In genomic region chr10:75325821-75326220, GRCm38 (mm10) we compare ENCODE assay signal across 16 mouse cellular contexts.
"Had no signal": no experiment of that assay in that cellular context is flagged by ENCODE, and none has a peak within 500 bp of the region (broad histone marks: within the 10 kb centered on the region; RNA-seq: fewer than 3 reads in every experiment).

No protein-coding gene starts in this region.

- ATAC-seq: hindbrain, embryonic 16.5 days; intestine, embryonic 15.5 days; intestine, postnatal 0 days had no signal

- DNase-seq: gastrocnemius, postnatal 14 days; liver, embryonic 13.5 days had no signal

- H3K4me1 ChIP-seq: intestine, embryonic 15.5 days; limb, embryonic 12.5 days had no signal

- H3K4me2 ChIP-seq: heart, embryonic 12.5 days; hindbrain, embryonic 12.5 days; hindbrain, embryonic 14.5 days; intestine, embryonic 15.5 days; limb, embryonic 12.5 days; liver, embryonic 11.5 days; liver, embryonic 13.5 days; liver, embryonic 15.5 days had no signal

- H3K36me3 ChIP-seq: heart, embryonic 10.5 days; heart, embryonic 12.5 days; hindbrain, embryonic 10.5 days; hindbrain, embryonic 12.5 days; intestine, embryonic 15.5 days; limb, embryonic 10.5 days; limb, embryonic 12.5 days; liver, embryonic 15.5 days had no signal

- H3K27ac ChIP-seq: hindbrain, embryonic 10.5 days; hindbrain, embryonic 12.5 days; hindbrain, embryonic 14.5 days; intestine, embryonic 15.5 days; layer of hippocampus, adult 2 months; left cerebral cortex, adult 2 months; limb, embryonic 10.5 days; limb, embryonic 12.5 days; liver, embryonic 13.5 days; liver, embryonic 15.5 days had no signal

- H3K9me3 ChIP-seq: heart, embryonic 10.5 days; heart, embryonic 12.5 days; hindbrain, embryonic 10.5 days; hindbrain, embryonic 12.5 days; intestine, embryonic 15.5 days; limb, embryonic 10.5 days; limb, embryonic 12.5 days; liver, embryonic 13.5 days; liver, embryonic 15.5 days had no signal

- H3K4me3 ChIP-seq: heart, embryonic 10.5 days; heart, embryonic 12.5 days; hindbrain, embryonic 10.5 days; hindbrain, embryonic 12.5 days; intestine, embryonic 15.5 days; layer of hippocampus, adult 2 months; left cerebral cortex, adult 2 months; limb, embryonic 10.5 days; limb, embryonic 12.5 days; liver, embryonic 13.5 days; liver, embryonic 15.5 days had no signal

- H3K27me3 ChIP-seq: heart, embryonic 12.5 days; hindbrain, embryonic 12.5 days; intestine, embryonic 15.5 days; limb, embryonic 12.5 days; liver, embryonic 13.5 days; liver, embryonic 15.5 days had no signal

- H3K9ac ChIP-seq: heart, embryonic 12.5 days; hindbrain, embryonic 12.5 days; hindbrain, embryonic 14.5 days; intestine, embryonic 15.5 days; limb, embryonic 12.5 days; liver, embryonic 13.5 days; liver, embryonic 15.5 days had no signal
